Mouse (Mus musculus) CD8-positive naive resting alpha-beta T cell, adult 2 months (primary cell): ENCODE results near the gene Gm42674.

ENCODE experiments used
- DNase-seq, 2 experiments: peaks; one replicate each; pipeline ENCODE4 v3.0.0; 2022; ENCODE audit warnings: low read depth in 2 of 2, low spot score in 2 of 2

Gm42674 gene

DNA sequence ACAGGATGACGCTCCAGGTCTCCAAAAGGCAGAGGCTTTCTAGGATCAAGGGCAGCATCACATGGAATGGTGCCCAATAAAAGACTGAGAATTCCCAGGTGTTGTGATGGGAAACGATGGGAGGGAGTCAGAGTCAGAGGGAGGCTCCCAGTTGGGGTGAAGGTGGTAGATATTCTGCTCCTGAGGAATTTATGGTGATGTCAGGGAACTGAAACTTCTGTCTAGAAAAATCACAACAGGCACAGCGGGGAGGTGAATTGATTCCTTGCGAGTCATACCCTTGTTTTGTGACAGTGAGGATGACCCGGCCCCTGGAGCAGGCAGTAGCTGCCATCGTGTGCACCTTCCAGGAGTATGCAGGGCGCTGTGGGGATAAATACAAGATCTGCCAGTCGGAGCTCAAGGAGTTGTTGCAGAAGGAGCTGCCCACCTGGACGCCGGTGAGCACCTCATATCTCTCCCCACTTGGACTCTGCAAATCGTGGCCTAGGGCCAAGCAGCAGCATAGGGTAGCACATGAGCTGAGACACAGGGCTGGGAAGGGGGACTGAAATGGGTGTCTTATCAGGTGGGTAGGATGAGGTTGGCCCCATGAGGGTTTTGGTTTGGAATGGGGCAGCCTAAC, at the start of gene Gm42674:
Gm42674 (plus strand) TSS at position 419 of the 625 bp plus-strand sequence.
- no peak for DNase-seq

DNA sequence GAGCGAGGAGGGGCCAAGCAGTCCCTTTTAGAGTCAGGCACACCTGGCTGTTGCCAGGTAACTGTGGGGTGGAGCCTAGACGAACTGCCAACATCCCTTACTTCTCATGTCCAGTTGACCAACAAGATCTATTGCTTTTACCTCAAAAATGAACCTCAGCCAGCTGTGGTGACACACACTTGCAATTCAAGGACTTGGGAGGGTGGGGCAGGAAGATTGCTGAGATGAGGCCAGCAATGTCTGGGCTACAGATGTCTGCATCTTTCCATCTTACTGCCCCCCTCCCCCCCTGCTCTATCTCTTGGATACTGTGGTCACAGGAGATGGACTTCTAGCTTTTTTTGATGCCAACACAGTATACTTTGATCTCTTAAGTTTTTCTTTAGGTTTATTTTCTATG, 49.5 kb upstream of the Gm42674 start:
- no peak for DNase-seq

DNA sequence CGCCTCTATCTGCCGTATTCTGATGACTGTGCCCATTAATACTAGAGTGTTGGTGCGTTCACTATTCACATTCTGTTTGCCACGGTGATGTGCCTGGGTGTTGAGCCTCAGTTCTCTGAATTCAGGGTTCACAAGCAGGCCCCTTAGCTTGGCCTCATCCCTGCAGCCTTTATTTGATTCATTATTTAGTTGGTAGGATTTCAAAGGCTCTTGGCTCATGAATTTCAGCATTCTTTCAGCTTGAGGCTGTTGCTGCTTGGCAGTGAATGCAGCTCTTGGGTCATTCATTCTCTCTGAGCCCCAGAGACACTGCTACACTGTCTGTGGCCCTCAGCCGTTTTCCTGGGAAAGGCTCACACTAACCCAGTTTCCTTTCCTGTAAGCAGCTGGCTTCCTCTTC, 45.8 kb upstream of the Gm42674 start:
- DNase-seq: no peak

DNA sequence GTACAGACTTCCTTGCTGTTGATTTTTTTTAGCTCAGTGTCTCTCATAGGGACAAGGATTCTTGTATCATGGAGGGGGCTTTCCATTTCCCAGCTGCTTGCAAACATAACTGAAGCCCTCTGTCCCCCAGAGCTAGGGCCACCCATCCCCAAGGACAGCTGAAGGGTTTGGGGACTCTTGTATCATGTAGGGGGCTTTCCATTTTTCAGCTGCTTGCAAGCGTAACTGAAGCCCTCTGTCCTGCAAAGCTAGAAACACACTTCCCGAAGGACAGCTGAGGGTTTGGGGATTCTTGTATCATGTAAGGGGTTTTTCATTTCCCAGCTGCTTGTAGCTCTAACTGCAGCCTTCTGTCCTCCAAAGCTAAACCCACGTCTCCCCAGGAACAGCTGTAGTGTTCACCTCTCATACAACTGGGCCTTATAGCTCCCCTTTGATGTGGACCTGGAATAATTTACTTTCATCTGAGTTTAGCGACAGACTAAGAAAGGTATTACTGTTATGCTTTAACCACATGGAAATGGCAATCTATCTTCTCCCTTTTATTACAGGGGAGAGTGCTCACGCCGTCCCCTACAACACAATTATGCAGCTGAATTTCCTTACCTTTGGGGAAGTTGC, 41.6 kb upstream of the Gm42674 start, which contains the start of gene S100a3:
S100a3 (plus strand) TSS at position 571 of the 621 bp plus-strand sequence.
- DNase-seq: no peak

DNA sequence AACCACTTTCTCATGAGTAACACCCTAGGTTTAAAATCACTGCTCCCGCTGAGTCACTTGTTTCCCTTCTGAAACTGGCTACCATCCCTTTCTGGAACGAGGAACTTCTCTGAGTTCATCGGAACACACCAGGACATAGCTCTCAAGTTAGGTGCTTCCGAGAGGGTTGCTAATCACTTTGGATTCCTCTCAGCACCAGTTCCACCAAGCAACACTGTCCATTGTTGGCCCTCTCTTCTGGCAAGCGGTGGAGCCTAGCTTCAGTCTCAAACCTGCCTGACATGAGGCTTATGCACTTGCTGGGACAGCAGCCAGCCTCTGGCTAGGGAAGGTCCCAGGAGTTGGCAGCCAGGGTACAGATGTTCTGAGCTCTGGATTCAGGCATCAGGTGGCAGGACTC, 27.0 kb upstream of the Gm42674 start:
- no peak for DNase-seq

DNA sequence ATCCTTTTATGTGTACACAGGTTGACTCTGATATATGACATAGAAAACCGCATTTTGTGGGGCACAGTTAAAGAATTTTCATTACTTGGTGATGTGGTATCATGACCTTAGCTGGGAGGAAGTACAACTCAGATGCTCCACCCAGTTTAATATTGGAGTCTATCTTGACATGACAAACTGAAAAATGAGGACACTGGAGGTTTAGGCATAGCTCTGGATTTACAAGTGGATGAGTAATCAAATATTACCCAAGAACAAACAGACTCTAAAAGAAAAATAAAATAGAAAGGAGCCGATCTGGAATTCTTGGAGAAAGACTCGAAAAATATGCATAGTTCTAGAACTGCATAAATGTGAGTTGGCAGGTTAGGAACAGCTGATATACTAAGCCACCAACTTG, 26.4 kb upstream of the Gm42674 start:
- no peak for DNase-seq

DNA sequence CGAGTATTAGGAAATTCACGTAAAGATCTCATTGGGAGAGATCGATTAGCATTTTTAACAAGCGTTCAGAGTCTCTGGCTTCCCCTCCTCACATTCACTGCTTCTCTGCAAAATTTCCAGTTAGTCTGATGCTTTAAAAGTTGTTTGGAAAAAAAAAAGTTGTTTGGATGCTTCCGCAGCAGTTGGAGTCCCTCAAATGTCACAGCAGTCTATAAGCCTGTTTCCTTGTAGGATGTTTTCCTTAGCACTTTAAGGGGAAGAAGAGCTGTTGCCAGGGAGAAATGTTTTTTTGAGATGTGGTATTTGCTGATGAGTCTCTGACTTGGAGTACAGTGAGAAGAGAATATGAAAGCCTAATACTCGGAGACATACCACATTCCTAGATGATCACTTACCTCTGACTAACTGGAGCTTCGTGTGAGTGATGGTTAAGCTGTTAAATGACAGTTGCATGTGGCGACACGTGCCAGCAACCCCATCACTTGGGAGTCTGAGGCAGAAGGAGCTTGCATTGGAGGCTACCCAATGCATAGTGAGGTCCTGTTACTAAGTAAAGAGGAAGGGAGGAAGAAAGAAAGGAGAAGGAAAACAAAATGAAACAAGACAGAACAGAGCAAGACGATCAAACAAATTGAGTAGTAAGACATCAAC, 25.2 kb upstream of the Gm42674 start:
- no peak for DNase-seq

DNA sequence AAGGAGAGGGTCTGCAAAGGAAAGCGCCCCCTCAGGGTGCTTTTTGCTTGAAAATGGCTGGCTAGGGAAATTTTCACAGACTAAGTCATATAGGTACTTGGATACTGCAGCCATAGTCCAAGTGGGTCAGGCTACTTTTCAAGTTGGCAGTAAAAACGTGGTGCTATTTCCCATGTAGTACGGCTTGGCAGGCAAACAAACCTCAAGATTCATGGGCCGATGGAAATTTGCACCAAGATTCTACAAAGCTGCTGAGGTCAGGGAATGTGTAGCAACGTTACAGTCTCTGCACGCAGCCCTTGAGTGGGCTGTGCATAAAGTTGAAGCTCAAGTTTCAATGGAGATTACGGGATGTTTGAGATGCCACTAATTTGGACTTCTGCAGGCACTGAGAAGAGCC, 22.3 kb upstream of the Gm42674 start:
- no peak for DNase-seq

DNA sequence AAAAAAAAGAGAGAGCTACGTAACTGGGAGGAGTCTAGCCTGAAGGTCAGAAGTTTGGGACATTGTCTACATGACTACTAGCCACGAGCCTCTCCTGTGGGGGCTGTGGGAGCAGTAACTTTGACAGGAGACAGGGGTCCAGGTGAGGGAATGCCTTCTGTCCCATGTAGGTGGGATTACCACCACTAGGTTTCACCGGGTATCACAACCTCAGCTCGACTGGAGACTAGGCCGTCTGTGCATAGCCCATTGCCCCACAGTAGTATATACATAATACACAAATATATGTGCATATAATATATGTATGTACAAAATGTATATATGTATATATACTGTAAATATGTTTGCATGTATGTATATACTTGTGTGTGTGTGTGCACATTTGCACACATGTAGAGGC, 20.6 kb upstream of the Gm42674 start:
- no peak for DNase-seq

DNA sequence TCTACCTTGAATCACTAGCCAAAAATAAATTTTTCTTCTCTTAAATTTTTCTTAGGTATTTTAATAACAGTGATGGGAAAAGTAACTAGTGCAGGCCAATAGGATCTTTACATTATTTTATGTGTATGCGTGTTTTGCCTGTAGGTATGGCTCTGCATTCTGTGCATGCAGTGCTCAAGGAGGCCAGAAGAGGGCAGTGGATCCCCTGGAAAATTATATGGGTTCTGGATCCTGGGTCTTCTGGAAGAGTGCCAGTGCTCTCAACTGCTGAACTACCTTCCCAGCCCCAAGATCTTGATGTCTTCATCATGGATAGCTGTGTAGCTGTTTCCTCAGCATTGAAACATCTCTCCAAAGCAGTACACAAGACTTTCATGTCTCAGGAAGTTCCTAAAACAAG, 19.5 kb upstream of the Gm42674 start:
- no peak for DNase-seq

DNA sequence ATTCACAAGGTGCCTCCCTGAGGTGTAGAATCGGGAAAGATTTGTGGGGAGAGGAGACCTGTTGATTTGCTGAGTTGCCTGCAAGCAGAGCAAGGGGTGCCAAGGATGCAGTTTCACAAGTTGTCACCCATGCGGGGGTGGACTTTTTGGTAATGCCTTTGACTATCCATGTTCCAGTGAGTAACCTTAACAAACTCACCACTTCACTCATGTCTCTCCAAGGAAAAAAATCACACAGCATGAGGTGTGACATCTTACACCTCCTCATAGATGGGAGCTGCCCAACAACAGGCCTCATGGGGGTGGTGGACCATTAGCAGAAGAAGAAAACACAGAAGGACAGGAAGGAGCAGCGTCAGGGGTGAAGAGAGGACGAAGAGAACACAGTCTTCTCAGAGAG, 19.1 kb upstream of the Gm42674 start:
- no peak for DNase-seq

DNA sequence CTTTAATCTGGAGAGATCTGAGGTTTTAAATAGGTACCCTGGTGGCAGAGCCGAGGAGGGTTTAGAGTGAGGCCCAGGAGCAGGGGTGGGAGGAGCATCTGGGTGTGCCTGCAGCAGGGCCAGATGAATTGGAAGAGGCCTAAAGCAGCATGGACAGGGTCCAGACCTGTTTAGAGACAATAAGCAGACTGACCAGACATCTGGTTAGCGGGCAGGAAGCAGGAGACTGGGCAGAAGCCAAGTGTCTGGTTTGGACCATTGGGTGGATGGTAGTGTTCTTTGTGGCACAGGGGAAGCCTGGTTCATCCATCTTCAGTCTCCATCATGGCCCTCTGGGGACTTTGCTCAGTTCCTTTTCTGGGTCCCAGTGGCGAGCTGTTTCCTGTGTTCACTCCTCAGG, 17.8 kb upstream of the Gm42674 start:
- no peak for DNase-seq

DNA sequence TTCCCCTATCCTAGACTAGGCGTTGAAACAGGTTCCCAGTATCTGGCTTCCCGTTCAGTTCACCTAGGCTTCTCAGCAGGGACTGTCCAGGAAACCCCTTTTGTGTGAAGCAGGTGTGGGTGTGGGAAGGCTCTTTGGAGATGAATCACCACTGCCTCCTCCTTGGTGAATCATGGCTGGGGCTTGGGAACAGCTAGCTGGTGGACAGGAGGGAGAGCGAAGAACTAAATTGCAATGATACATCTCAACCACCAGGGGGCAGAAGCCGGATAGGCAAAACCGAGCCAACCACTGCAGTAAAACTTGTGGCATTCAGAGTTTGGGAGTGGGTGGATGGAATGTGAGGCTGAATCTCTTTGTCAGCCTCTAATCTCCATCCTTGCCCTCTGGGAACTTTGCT, 16.1 kb upstream of the Gm42674 start:
- DNase-seq: peak; percentile 56 to 64

DNA sequence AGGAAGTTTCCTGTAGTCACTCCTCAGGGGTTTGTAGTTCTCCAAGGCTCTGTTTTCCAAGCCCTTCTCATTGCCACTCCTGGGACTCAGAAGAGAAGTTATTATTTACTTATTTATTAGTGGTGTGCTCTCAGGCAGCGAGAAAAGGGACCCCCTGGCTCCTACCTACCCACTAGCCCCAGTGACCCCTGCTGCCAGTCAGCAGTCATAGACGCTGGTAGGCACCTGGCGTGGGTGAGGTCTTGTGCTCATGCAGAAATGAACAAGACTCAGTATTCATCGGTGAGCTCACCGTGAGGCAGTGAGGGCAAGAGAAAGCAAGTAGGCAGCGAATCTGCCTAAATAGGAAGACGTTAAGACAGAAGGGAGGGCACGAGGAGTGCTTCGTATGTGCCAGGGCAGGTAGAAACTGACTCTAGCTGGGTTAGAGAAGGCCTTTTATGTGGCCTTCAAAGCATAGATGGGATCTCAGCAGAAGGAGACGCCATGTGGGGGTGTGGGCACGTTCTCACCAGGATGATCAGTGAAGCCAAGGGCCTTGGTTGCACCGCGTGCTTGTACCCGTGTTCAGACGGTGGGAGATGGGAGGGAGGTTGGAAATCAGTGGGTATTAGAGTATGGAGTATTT, 15.6 kb upstream of the Gm42674 start:
- DNase-seq: peak; percentile 20 to 40

DNA sequence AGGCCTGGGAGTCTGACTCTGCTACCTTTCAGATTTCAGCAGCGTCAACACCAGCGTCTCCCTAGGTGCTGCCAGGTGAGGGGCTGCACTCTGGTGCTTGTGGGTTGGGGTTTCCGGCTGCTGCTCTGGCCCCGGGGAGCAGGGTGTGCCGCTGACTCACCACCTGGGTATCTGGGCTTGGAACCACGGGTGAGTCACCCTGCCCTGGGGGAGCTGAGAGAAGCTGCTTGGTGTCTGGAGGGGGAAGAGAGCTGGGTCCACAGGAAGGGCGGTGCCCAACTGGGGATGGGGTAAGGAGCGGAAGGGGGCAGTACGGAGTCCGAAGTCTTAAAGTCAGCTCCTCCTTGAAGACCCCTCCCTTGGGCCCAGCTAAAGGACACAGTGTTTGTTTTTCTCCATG, 14.8 kb upstream of the Gm42674 start:
- peak; percentile 80 to 82 for DNase-seq

DNA sequence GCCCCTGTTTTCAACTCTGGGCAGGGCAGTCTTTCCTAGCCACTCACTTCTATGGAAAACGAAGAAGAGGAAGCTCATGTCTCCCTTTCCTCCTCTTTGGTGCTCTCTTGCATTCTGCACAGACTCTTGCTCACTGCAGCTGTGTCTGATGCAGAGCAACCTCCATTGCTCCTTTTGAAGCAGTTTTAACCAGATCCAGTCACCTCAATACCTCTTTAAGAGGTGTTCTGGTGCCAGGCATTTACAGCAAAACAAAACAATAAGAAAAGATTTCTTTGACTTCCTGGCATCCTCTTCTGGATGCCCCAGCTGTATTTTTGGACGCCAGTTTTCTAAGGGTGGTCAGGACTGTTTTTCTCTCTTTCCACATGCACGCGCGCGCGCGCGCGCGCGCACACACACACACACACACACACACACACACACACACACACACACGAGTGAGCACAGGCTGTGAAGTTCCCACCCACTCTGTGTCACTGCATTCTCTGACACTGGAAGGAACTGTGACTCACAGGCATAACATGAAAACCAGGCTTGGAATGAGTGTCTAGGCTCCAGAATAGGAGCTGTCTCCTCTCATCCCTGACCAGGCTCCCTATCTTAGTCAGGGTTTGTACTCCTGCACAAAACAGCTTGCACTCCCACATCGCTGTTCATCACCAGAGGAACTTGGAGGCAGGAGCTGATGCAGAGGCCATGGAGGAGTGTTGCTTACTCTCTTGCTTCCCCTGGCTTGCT, 14.2 kb upstream of the Gm42674 start:
- no peak for DNase-seq

DNA sequence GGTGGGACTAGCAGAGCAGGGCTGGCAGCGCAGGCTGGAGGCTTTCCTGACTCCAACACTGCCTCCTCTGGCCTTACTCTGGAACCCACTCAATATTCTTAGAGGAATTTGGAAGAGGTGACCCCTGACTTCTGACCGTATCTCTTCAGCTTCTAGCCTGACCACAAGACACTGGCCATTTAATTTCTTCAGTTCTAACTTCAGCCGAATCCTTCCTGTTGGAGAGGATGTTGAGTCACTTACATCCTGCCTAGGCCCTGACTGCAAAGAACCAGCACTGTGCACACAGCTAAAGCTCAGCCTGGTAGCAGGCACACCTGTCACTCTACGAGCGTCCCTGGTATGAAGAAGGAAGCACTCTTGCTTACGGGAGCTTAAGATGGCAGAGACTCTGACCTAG, 12.3 kb upstream of the Gm42674 start:
- DNase-seq: no peak

DNA sequence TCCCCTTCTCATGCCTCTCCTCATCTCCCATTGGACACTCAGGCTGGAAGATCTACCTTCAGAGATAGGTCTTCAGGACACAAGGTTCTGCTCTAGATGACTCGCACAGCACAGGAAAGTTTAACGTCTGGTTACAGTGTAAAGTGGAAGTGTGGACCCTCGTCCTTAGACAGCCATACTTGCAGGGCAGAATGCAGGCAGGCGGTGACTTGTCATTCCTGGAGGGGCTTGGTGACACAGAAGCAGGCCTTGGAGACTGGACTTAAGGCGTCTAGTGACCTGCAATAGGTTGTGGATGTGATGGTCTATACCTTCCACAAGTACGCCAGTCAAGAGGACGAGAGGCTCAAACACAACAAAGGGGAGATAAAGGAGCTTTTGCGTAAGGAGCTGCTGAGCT, 11.8 kb upstream of the Gm42674 start, which contains the start of gene S100a2:
S100a2 (plus strand) TSS at position 301 of the 400 bp plus-strand sequence.
- no peak for DNase-seq

DNA sequence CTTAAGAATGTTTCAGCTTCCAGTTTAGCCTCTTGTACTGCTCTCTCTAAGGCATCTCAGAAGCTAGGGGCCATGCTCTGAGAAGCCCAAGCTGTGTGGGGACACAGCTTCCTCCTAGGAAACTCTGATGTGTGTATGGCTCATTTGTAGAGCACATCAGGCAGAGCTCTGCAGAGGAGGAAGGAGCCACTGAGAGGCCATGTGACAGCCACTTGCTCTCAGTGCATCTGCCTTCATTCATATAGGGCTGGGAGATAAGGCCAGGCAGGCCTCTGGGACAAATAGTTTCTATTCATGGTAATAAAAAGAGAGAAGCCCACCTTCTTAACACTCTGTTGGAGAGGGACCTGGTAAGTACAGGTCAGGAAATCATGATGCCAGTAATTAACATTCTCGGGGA, 7.2 kb upstream of the Gm42674 start:
- no peak for DNase-seq

DNA sequence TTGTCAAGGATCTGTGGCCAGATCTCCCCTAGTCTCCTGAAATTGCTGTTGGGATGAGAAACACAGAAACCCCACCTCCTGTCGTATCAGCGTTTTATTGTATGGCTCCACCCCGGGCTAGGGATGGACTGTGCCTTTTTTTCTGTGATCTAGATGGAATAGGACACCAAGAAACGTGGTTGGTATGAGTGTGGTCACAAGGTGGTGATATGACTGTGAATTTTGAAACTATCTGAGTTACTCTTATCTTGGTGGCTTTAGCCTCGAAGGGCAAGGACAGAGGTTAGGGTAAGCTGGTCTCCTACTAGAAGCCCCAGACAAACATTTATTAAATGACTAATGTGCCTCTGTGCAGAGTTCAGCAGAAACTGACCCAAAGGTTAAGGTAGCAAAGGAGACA, 6.1 kb upstream of the Gm42674 start:
- no peak for DNase-seq

DNA sequence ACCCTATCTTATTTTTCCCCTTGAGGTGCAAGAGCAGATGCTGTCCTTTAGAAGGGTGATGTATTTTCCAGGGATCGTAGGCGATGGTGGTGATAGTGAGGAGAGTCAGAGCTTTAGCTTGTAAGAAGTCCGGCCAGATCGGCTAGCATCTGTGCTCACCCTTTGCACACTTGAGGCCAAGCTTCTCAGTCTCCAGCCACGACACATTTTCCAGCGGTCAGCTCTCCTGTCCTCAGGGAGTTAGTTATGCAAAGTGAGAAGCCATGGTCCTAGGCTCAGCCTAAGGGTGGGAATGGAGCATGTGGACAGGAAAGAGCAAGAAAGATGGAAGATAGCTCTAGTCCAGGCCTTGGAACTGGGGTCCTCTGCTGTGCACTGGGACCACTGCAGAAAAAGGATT, 4.9 kb upstream of the Gm42674 start:
- DNase-seq: no peak
